Mouse (Mus musculus): ENCODE results near the gene Tubb2b. TPM values are rescaled to one million over a fixed set of nuclear protein-coding genes. Genes with fewer than 3 reads are reported as not detected.

Gene Tubb2b
- 35.5 and 41.5 TPM in 2 replicates for polyA plus RNA-seq (2014; fragmentation: Nextera tagmentation; extraction: Ambion mirVana)

GRCm38 (mm10) chr13:34130226-34130731 lies at the start of gene Tubb2b:
Gene Tubb2b (minus strand): TSS chr13:34130466.
- Histone ChIP-seq H3K4me2 (ENCODE audit: low read length) (peak within 1 kb of the TSS; percentile 82), H3K36me3 (ENCODE audit: control insufficient read depth, insufficient read depth, low read length) (peaks cover 12% of the 10 kb centered on the region), H3K9ac (ENCODE audit: low read length) (peak within 1 kb of the TSS; percentile 73), H3K27ac (ENCODE audit: low read depth) (peak within 1 kb of the TSS; percentile 81), H3K4me1 (replicated peaks; ENCODE audit: control insufficient read depth, insufficient read depth, low read length) (peaks cover 37% of the 10 kb centered on the region), H3K27me3 (replicated peaks; ENCODE audit: control insufficient read depth, insufficient read depth, low read length) (peaks cover 13% of the 10 kb centered on the region; the same call in 1 of the 2 replicates), H3K4me3 (ENCODE audit: low read depth, low read length) (peak within 1 kb of the TSS; percentile 78), H3K9me3 (ENCODE audit: control insufficient read depth, low read length) (no peaks in the 10 kb centered on the region)
- ATAC-seq (replicated peaks; ENCODE audit: low FRiP score, low TSS enrichment, low read depth): peak; percentile 93
- peak; percentile 90 for DNase-seq (ENCODE audit: low spot score)
- under 1% methylated on average over 26 of the region's 26 CpGs for WGBS

GRCm38 (mm10) chr13:34174025-34174424 lies 43.8 kb upstream of the Tubb2b start:
- ATAC-seq (replicated peaks; ENCODE audit: low FRiP score, low TSS enrichment, low read depth): no peak
- no peaks in the 10 kb centered on the region for H3K36me3 ChIP-seq (ENCODE audit: control insufficient read depth, insufficient read depth, low read length)
- WGBS: 93% methylated on average over 6 of the region's 6 CpGs

GRCm38 (mm10) chr13:34163304-34163975 lies 33.2 kb upstream of the Tubb2b start:
- ATAC-seq (replicated peaks; ENCODE audit: low FRiP score, low TSS enrichment, low read depth) (peak; percentile 77; the same call in 1 of the 2 replicates), DNase-seq (ENCODE audit: low spot score) (peak; percentile 56)
- Histone ChIP-seq H3K27me3 (replicated peaks; ENCODE audit: control insufficient read depth, insufficient read depth, low read length) (no peaks in the 10 kb centered on the region), H3K36me3 (ENCODE audit: control insufficient read depth, insufficient read depth, low read length) (peaks cover 9% of the 10 kb centered on the region), H3K4me3 (ENCODE audit: low read depth, low read length) (peak overlapping the region; percentile 79), H3K4me1 (replicated peaks; ENCODE audit: control insufficient read depth, insufficient read depth, low read length) (peaks cover 13% of the 10 kb centered on the region), H3K9ac (ENCODE audit: low read length) (peak overlapping the region; percentile 74), H3K4me2 (ENCODE audit: low read length) (peak overlapping the region; percentile 64), H3K27ac (ENCODE audit: low read depth) (peak overlapping the region; percentile 97), H3K9me3 (ENCODE audit: control insufficient read depth, low read length) (no peaks in the 10 kb centered on the region; the same call in 1 of the 2 replicates)
- WGBS: 32% methylated on average over 12 of the region's 12 CpGs

More at GRCm38 (mm10) chr13:34174025-34174424, 43.8 kb upstream of the Tubb2b start:
- H3K27me3 ChIP-seq (replicated peaks; ENCODE audit: control insufficient read depth, insufficient read depth, low read length): no peaks in the 10 kb centered on the region
- H3K4me2 ChIP-seq (ENCODE audit: low read length): no peak overlapping the region
- H3K27ac ChIP-seq (ENCODE audit: low read depth): no peak overlapping the region
- no peaks in the 10 kb centered on the region for H3K4me1 ChIP-seq (replicated peaks; ENCODE audit: control insufficient read depth, insufficient read depth, low read length)
- H3K9me3 ChIP-seq (ENCODE audit: control insufficient read depth, low read length): no peaks in the 10 kb centered on the region
- DNase-seq (ENCODE audit: low spot score): no peak
- no peak overlapping the region for H3K4me3 ChIP-seq (ENCODE audit: low read depth, low read length)
- no peak overlapping the region for H3K9ac ChIP-seq (ENCODE audit: low read length)

GRCm38 (mm10) chr13:34162491-34163303 lies 32.4 kb upstream of the Tubb2b start, which contains the start of gene Psmg4:
Gene Psmg4 (plus strand): TSS chr13:34162964.
- DNase-seq (ENCODE audit: low spot score): peak; percentile 99
- ATAC-seq (replicated peaks; ENCODE audit: low FRiP score, low TSS enrichment, low read depth): peak; percentile 95
- H3K27me3 ChIP-seq (replicated peaks; ENCODE audit: control insufficient read depth, insufficient read depth, low read length): no peaks in the 10 kb centered on the region
- H3K36me3 ChIP-seq (ENCODE audit: control insufficient read depth, insufficient read depth, low read length): peaks cover 9% of the 10 kb centered on the region
- H3K27ac ChIP-seq (ENCODE audit: low read depth): peak within 1 kb of the TSS; percentile 97
- 2% methylated on average over 44 of the region's 44 CpGs for WGBS
- H3K9me3 ChIP-seq (ENCODE audit: control insufficient read depth, low read length): no peaks in the 10 kb centered on the region; the same call in 1 of the 2 replicates
- H3K4me3 ChIP-seq (ENCODE audit: low read depth, low read length): peak within 1 kb of the TSS; percentile 79
- peaks cover 13% of the 10 kb centered on the region for H3K4me1 ChIP-seq (replicated peaks; ENCODE audit: control insufficient read depth, insufficient read depth, low read length)
- peak within 1 kb of the TSS; percentile 64 for H3K4me2 ChIP-seq (ENCODE audit: low read length)
- peak within 1 kb of the TSS; percentile 74 for H3K9ac ChIP-seq (ENCODE audit: low read length)

- Histone ChIP-seq H3K9ac (ENCODE audit: low read length) (no peak overlapping the region), H3K36me3 (ENCODE audit: control insufficient read depth, insufficient read depth, low read length) (no peaks in the 10 kb centered on the region), H3K9me3 (ENCODE audit: control insufficient read depth, low read length) (no peaks in the 10 kb centered on the region), H3K27ac (ENCODE audit: low read depth) (no peak overlapping the region), H3K27me3 (replicated peaks; ENCODE audit: control insufficient read depth, insufficient read depth, low read length) (no peaks in the 10 kb centered on the region), H3K4me1 (replicated peaks; ENCODE audit: control insufficient read depth, insufficient read depth, low read length) (peaks cover 13% of the 10 kb centered on the region), H3K4me3 (ENCODE audit: low read depth, low read length) (no peak overlapping the region), H3K4me2 (ENCODE audit: low read length) (no peak overlapping the region)
- no peak for DNase-seq (ENCODE audit: low spot score)
- 96% methylated on average over 1 of the region's 1 CpGs for WGBS
- no peak for ATAC-seq (replicated peaks; ENCODE audit: low FRiP score, low TSS enrichment, low read depth)
These were observed 29.7 kb upstream of the Tubb2b start for GRCm38 (mm10) chr13:34159926-34160325.

- Histone ChIP-seq H3K9ac (ENCODE audit: low read length) (no peak overlapping the region), H3K4me2 (ENCODE audit: low read length) (no peak overlapping the region), H3K4me3 (ENCODE audit: low read depth, low read length) (no peak overlapping the region), H3K9me3 (ENCODE audit: control insufficient read depth, low read length) (no peaks in the 10 kb centered on the region), H3K27ac (ENCODE audit: low read depth) (no peak overlapping the region), H3K4me1 (replicated peaks; ENCODE audit: control insufficient read depth, insufficient read depth, low read length) (peaks cover 19% of the 10 kb centered on the region), H3K36me3 (ENCODE audit: control insufficient read depth, insufficient read depth, low read length) (no peaks in the 10 kb centered on the region), H3K27me3 (replicated peaks; ENCODE audit: control insufficient read depth, insufficient read depth, low read length) (no peaks in the 10 kb centered on the region)
- DNase-seq (ENCODE audit: low spot score) (no peak), ATAC-seq (replicated peaks; ENCODE audit: low FRiP score, low TSS enrichment, low read depth) (no peak)
- 83% methylated on average over 3 of the region's 3 CpGs for WGBS
These were observed 27.4 kb upstream of the Tubb2b start for GRCm38 (mm10) chr13:34157596-34158157.

- no peak overlapping the region for H3K27ac ChIP-seq (ENCODE audit: low read depth)
- H3K4me2 ChIP-seq (ENCODE audit: low read length): no peak overlapping the region
- no peaks in the 10 kb centered on the region for H3K9me3 ChIP-seq (ENCODE audit: control insufficient read depth, low read length)
- ATAC-seq (replicated peaks; ENCODE audit: low FRiP score, low TSS enrichment, low read depth) (no peak), DNase-seq (ENCODE audit: low spot score) (no peak)
- peaks cover 12% of the 10 kb centered on the region; the same call in 1 of the 2 replicates for H3K4me1 ChIP-seq (replicated peaks; ENCODE audit: control insufficient read depth, insufficient read depth, low read length)
- 71% methylated on average over 2 of the region's 2 CpGs for WGBS
- no peaks in the 10 kb centered on the region for H3K27me3 ChIP-seq (replicated peaks; ENCODE audit: control insufficient read depth, insufficient read depth, low read length)
- no peak overlapping the region for H3K4me3 ChIP-seq (ENCODE audit: low read depth, low read length)
- no peak overlapping the region for H3K9ac ChIP-seq (ENCODE audit: low read length)
- no peaks in the 10 kb centered on the region for H3K36me3 ChIP-seq (ENCODE audit: control insufficient read depth, insufficient read depth, low read length)
These were observed 26.5 kb upstream of the Tubb2b start for GRCm38 (mm10) chr13:34156840-34157185.

- Histone ChIP-seq H3K36me3 (ENCODE audit: control insufficient read depth, insufficient read depth, low read length) (no peaks in the 10 kb centered on the region), H3K27ac (ENCODE audit: low read depth) (no peak overlapping the region), H3K4me3 (ENCODE audit: low read depth, low read length) (no peak overlapping the region), H3K9me3 (ENCODE audit: control insufficient read depth, low read length) (no peaks in the 10 kb centered on the region), H3K27me3 (replicated peaks; ENCODE audit: control insufficient read depth, insufficient read depth, low read length) (no peaks in the 10 kb centered on the region), H3K4me1 (replicated peaks; ENCODE audit: control insufficient read depth, insufficient read depth, low read length) (peaks cover 12% of the 10 kb centered on the region; the same call in 1 of the 2 replicates), H3K9ac (ENCODE audit: low read length) (no peak overlapping the region), H3K4me2 (ENCODE audit: low read length) (no peak overlapping the region)
- DNase-seq (ENCODE audit: low spot score) (no peak), ATAC-seq (replicated peaks; ENCODE audit: low FRiP score, low TSS enrichment, low read depth) (no peak)
- 66% methylated on average over 8 of the region's 8 CpGs for WGBS
These were observed 26.0 kb upstream of the Tubb2b start for GRCm38 (mm10) chr13:34156133-34156839.
